Mouse (Mus musculus): Measurements from ENCODE around the gene Fbxo39.

The Fbxo39 gene

GRCm38 (mm10) chr11:72314151-72314895, at the start of gene Fbxo39:
Fbxo39 (plus strand) TSS chr11:72314444.
- no peak for DNase-seq (ENCODE audit: extremely low read depth, insufficient read length, low spot score)

DNA sequence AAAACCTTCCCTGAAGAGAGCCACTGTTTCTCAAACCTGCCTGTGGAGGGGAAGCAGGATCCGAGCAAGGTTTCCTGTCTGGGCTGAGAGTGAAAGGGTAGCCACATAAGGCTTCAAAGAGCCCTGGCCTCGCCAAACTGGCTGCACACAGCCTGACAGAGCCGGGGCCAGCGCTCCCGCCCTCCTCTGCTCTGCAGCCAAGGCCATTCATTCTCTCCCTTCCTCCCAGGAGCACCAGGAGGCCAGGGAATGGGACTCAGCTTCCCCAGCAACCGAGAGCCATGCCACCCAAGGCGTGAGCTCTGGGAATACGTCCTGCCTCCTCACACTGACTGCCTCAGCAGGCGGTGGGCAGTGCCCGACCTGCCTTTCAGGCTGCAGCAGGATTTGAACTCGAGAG, 48.8 kb upstream of the Fbxo39 start:
- no peak for DNase-seq (ENCODE audit: extremely low read depth, insufficient read length, low spot score)

DNA sequence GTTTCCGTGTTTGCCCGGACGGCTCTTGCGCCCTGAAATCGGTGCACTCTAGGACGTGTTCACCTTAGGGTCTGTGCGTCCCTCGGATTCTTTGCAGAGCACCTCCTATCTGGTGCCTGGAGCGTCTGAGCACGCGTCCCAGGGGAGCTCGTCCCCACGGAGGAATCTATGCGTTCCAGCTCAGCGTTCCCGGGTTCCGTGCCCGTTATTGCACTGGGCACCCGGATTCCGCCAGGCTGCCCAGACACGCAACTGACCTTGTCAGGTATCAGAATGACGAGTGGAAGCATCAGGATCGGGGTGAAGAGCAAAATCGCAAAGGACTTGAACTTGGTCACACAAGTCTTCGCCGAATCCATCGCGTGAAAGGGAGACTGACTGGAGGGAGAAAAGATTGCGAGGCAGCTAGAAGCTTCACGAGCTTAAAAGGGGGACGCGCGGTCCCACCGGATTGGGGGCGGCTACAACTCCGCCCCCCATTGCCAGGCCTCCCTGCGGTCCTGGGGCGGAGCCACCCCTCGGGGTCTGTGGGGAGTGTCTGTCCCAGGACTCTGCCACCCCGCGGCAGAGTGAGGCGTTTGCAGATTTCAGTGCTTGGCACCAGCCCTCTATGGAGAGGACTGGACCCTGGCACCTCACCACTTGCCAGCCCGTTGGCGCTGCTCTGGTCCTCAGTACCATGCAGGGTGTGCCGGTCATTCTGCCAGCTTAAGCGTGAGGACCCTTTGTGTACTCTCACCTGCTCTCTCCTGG, 47.9 kb upstream of the Fbxo39 start:
- peak; percentile 13 for DNase-seq (ENCODE audit: extremely low read depth, insufficient read length, low spot score)

- DNase-seq (ENCODE audit: extremely low read depth, insufficient read length, low spot score): no peak
These were observed 47.2 kb upstream of the Fbxo39 start, which contains the start of gene Slc13a5 for GRCm38 (mm10) chr11:72266960-72267560. Slc13a5 (minus strand) TSS chr11:72267222.

DNA sequence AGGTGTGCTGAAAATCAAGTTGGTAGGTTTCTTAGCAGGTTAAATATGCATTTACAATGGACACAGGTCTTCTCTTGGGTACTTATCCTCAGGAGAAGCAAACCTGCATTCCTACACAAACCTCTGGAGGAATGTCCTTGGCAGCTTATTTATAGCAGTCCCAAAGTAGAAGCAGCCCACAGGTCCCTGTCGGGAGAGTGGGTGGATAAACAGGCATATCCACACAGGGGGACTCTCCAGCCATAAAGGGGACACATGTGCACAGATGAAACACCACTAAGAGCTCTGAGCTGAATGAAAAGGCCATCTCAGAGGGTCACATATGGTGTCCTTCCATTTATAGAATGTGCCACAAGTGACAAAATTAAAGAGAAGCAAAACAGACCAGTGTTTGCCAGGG, 42.5 kb upstream of the Fbxo39 start:
- no peak for DNase-seq (ENCODE audit: extremely low read depth, insufficient read length, low spot score)

DNA sequence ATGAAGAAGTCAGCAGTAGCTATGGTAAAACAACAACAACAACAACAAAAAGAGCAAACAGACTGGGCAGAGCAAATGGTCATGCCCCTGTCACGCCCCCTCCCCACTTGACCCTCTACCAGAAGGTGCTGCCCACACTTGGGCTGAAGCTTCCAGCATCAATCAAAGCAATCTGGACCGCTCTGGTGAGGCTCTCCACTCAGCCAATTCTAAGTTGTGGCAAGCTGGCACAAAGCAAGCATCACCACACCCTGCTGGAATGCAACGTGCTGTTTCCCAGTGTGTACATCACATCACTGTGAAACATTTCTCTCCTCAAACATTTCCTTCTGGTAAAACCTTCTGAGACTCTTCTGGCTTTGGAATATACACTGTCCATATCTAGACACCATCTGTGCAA, 40.9 kb upstream of the Fbxo39 start:
- no peak for DNase-seq (ENCODE audit: extremely low read depth, insufficient read length, low spot score)

- DNase-seq (ENCODE audit: extremely low read depth, insufficient read length, low spot score): peak; percentile 64
These were observed 32.9 kb upstream of the Fbxo39 start for GRCm38 (mm10) chr11:72281143-72281851.

GRCm38 (mm10) chr11:72281852-72282400, 32.3 kb upstream of the Fbxo39 start:
- no peak for DNase-seq (ENCODE audit: extremely low read depth, insufficient read length, low spot score)

DNA sequence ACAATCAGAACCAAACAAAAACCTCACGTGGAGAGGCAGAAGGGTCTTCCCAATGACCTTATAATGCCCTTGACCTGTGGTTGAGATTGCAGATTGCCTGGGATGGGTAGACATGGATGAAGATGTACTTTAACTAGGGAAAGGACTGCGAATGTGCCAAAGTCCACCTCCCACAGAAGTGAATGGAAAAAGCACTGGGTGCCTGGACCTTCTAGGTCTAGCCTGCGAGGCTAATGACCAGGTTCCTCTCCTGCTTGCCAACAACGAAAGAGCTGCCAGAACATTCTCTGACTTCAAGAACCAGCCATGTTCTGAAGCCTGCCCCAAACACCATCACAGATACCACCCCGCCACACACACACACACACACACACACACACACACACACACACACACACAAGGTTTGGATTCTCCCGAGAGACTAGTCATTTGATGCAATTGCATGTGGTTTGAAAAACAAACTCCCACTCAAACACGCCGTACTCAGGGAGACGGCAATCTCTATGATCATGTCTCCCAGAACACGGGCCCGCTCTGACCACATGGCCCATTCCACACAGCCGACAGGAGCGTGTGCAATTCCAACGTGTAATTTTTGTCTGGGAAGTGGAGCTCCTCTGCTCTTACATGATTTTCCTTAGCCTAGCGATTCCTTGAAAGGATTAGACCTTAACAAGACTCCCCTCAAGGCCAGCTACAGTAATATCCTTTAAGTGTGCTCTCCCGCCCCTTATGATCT, 30.6 kb upstream of the Fbxo39 start:
- no peak for DNase-seq (ENCODE audit: extremely low read depth, insufficient read length, low spot score)

GRCm38 (mm10) chr11:72284532-72285182, 29.6 kb upstream of the Fbxo39 start:
- no peak for DNase-seq (ENCODE audit: extremely low read depth, insufficient read length, low spot score)

DNA sequence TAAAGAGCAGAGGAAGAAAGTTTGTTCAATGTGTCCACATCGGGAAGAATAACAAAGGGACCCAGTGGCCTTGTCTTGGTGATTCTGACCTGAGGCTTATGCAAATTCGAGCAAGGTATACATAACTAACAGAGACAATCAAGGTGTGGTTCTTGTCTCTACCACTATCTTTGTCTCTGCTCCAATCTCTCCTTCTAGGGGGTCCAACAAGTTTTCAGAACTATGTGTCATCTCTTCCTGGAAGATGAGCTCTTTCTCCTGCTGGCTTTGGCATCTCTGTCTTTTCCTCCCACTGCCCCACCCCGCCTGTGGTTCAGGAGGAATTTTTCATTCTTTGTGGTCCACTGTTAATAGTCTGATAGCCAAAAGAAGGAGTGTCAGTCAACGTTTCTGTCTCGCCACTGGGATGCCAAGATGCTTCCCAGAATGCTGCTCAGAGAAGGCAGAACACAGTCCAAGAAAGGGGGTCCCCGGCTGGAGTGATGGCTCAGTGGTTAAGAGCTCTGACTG, 28.2 kb upstream of the Fbxo39 start:
- DNase-seq (ENCODE audit: extremely low read depth, insufficient read length, low spot score): no peak

DNA sequence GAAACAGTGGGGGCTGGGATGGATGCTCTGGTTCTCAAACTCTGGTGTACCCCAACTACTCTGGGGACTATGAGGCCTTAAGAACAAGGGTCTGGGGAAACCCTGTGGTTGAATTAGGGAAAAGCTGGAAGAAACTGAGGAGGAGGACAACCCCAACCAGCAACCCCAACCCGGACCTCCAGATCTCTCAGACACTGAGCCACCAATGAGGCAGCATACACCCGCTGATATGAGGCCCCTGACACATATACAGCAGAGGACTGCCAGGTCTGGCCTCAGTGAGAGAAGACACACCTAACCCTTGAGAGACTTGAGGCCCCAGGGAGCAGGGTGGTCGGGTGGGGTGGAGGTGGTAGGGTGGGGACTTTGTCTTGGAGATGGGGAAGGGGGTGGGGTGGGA, 27.6 kb upstream of the Fbxo39 start:
- no peak for DNase-seq (ENCODE audit: extremely low read depth, insufficient read length, low spot score)

GRCm38 (mm10) chr11:72287126-72287525, 27.1 kb upstream of the Fbxo39 start:
- no peak for DNase-seq (ENCODE audit: extremely low read depth, insufficient read length, low spot score)

DNA sequence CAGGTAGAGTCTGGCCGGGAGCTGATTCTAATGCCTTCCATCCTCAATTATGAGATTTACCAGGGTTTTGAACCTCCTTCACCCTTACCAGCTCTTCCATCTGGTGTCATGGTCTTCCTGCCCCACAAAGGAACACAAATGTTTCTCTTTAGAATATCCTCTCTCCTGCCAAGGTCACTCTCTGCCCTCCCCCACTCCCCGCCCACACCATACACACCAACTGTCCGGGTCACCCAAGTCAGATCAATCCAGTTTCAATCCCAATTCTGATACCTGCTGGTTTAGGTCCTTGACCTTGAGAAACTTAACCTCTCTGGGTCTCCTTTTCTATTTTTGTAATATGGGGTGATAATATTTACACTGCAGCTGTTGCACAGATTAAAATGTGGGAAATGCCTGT, 26.7 kb upstream of the Fbxo39 start:
- DNase-seq (ENCODE audit: extremely low read depth, insufficient read length, low spot score): no peak

- no peak for DNase-seq (ENCODE audit: extremely low read depth, insufficient read length, low spot score)
These were observed 21.1 kb upstream of the Fbxo39 start for GRCm38 (mm10) chr11:72293116-72293515.

- DNase-seq (ENCODE audit: extremely low read depth, insufficient read length, low spot score): peak; percentile 72
These were observed 12.9 kb upstream of the Fbxo39 start, which contains the start of gene Xaf1 for GRCm38 (mm10) chr11:72301334-72301733. Xaf1 (plus strand) TSS chr11:72301629.

DNA sequence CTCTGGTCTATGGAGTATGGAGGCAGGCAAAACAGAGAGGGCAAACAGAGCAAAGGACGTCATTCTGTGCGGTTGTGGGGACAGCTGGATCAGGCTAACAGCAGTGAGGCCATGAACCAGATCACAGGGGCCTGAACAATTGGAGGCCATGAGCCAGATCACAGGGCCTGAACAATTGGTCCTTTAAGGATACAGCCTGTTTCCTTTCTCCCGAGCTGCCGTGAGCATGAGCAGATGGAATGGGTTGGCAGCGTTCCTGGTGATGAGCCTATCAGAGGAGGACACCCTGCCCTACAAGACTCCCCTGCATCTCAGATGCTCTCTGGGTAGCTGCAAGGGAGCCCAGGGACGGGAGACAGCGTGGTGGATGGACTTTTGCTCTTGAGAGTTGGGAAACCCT, 12.0 kb upstream of the Fbxo39 start:
- DNase-seq (ENCODE audit: extremely low read depth, insufficient read length, low spot score): no peak

- no peak for DNase-seq (ENCODE audit: extremely low read depth, insufficient read length, low spot score)
These were observed 6.8 kb upstream of the Fbxo39 start for GRCm38 (mm10) chr11:72307461-72307860.

DNA sequence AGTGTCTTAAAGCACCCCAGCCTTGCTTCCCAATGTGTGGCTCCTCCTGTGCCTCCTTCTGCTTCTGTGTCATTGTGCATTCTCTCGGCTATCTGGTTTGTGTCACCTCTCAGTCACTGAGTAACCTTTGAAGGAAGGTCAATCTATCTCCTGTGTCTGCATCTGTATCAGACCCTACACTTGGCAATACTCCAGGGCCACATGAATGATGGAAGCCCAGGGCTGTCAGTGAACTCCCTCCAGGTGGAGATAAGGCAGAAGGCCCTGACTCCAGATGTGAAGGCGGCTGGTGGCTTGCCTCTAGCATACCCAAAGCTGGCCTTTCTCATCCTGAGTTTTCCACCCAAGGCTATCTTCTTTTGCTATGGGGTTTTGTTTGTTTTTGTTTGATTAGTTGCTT, 5.3 kb upstream of the Fbxo39 start:
- no peak for DNase-seq (ENCODE audit: extremely low read depth, insufficient read length, low spot score)

Data from 3134 (cell line).